16 mouse cellular contexts compared by ENCODE assay signal in genomic region chrX:162728228-162728627, GRCm38 (mm10). TPM values are rescaled to one million over a fixed set of nuclear protein-coding genes. Genes with fewer than 3 reads are reported as not detected.
DNase-seq lines count a peak whose midpoint lies in the region; ATAC-seq and TF ChIP-seq lines count a peak whose summit lies in the region.
"Had no signal": no experiment of that assay in that cellular context is flagged by ENCODE, and none has a peak within 500 bp of the region (broad histone marks: within the 10 kb centered on the region; RNA-seq: fewer than 3 reads in every experiment).

No protein-coding gene starts in this region.

- H3K27me3 ChIP-seq in forebrain, embryonic 16.5 days (replicated peaks; ENCODE audit: control insufficient read depth, insufficient read depth, low read length), result no peaks in the 10 kb centered on the region
- H3K27me3 ChIP-seq in forebrain, embryonic 12.5 days, result peaks cover 12% of the 10 kb centered on the region
- H3K27me3 ChIP-seq in kidney, embryonic 16.5 days (ENCODE audit: insufficient read depth, low read length), result no peaks in the 10 kb centered on the region
- H3K27me3 ChIP-seq in liver, embryonic 12.5 days (replicated peaks), result no peaks in the 10 kb centered on the region
- H3K27me3 ChIP-seq: embryonic facial prominence, embryonic 15.5 days; intestine, embryonic 15.5 days had no signal

- H3K9me3 ChIP-seq in forebrain, embryonic 16.5 days (ENCODE audit: control insufficient read depth, low read length), result no peaks in the 10 kb centered on the region
- H3K9me3 ChIP-seq in forebrain, embryonic 12.5 days, result no peaks in the 10 kb centered on the region
- H3K9me3 ChIP-seq in kidney, embryonic 16.5 days (ENCODE audit: low read length), result no peaks in the 10 kb centered on the region
- no peaks in the 10 kb centered on the region for H3K9me3 ChIP-seq in liver, embryonic 12.5 days (replicated peaks)
- H3K9me3 ChIP-seq: embryonic facial prominence, embryonic 15.5 days; intestine, embryonic 15.5 days had no signal

- no peak overlapping the region for H3K9ac ChIP-seq in forebrain, embryonic 16.5 days (replicated peaks; ENCODE audit: low read depth, low read length)
- no peak overlapping the region for H3K9ac ChIP-seq in forebrain, embryonic 12.5 days
- no peak overlapping the region for H3K9ac ChIP-seq in kidney, embryonic 16.5 days (replicated peaks; ENCODE audit: low read length)
- no peak overlapping the region for H3K9ac ChIP-seq in liver, embryonic 12.5 days
- H3K9ac ChIP-seq: embryonic facial prominence, embryonic 15.5 days; intestine, embryonic 15.5 days had no signal

- DNase-seq in kidney, postnatal 36 days, result no peak
- peak; percentile 51 for DNase-seq in brain, embryonic 14.5 days (ENCODE audit: low read depth)
- DNase-seq in urinary bladder, postnatal 36 days (ENCODE audit: low spot score in 2 of 2), result no peak
- DNase-seq in adipocyte (ENCODE audit: low spot score), result no peak
- DNase-seq: adrenal gland, adult 2 months; cerebellum, postnatal 10 days; heart, postnatal 10 days; lung, postnatal 10 days; thymus, postnatal 4 days had no signal

- no peaks in the 10 kb centered on the region for H3K4me1 ChIP-seq in forebrain, embryonic 16.5 days (replicated peaks; ENCODE audit: control insufficient read depth, insufficient read depth, low read length)
- H3K4me1 ChIP-seq in forebrain, embryonic 12.5 days, result no peaks in the 10 kb centered on the region; the same call in 1 of the 2 replicates
- H3K4me1 ChIP-seq in kidney, embryonic 16.5 days (ENCODE audit: insufficient read depth, low read length), result 0 out of 2 replicates have a peak, but pooled peaks cover 3% of the 10 kb centered on the region
- H3K4me1 ChIP-seq in liver, embryonic 12.5 days, result peaks cover 17% of the 10 kb centered on the region
- H3K4me1 ChIP-seq: embryonic facial prominence, embryonic 15.5 days; intestine, embryonic 15.5 days had no signal

- H3K27ac ChIP-seq in forebrain, embryonic 16.5 days (ENCODE audit: low read length), result no peak overlapping the region
- H3K27ac ChIP-seq in forebrain, embryonic 12.5 days, result no peak overlapping the region
- no peak overlapping the region; the same call in 1 of the 2 replicates for H3K27ac ChIP-seq in kidney, embryonic 16.5 days (ENCODE audit: low read length)
- peak overlapping the region; percentile 54; the same call in 1 of the 2 replicates for H3K27ac ChIP-seq in liver, embryonic 12.5 days
- H3K27ac ChIP-seq: embryonic facial prominence, embryonic 15.5 days; intestine, embryonic 15.5 days; stomach, postnatal 0 days had no signal

- ATAC-seq in forebrain, embryonic 16.5 days, result peak; percentile 31; the same call in 1 of the 2 replicates
- no peak; the same call in 1 of the 2 replicates for ATAC-seq in forebrain, embryonic 12.5 days (ENCODE audit: low FRiP score)
- ATAC-seq in kidney, embryonic 16.5 days (ENCODE audit: low FRiP score, low TSS enrichment), result peak; percentile 63; the same call in 1 of the 2 replicates
- peak; percentile 70 for ATAC-seq in liver, embryonic 12.5 days

- no peak overlapping the region for H3K4me3 ChIP-seq in forebrain, embryonic 16.5 days (replicated peaks; ENCODE audit: low read length)
- H3K4me3 ChIP-seq in forebrain, embryonic 12.5 days (replicated peaks), result no peak overlapping the region
- no peak overlapping the region for H3K4me3 ChIP-seq in kidney, embryonic 16.5 days (ENCODE audit: low read length)
- H3K4me3 ChIP-seq in liver, embryonic 12.5 days, result no peak overlapping the region
- H3K4me3 ChIP-seq: embryonic facial prominence, embryonic 15.5 days; intestine, embryonic 15.5 days had no signal

- H3K36me3 ChIP-seq in forebrain, embryonic 16.5 days (ENCODE audit: control insufficient read depth, insufficient read depth), result no peaks in the 10 kb centered on the region
- H3K36me3 ChIP-seq in forebrain, embryonic 12.5 days (replicated peaks), result no peaks in the 10 kb centered on the region
- no peaks in the 10 kb centered on the region for H3K36me3 ChIP-seq in kidney, embryonic 16.5 days (ENCODE audit: insufficient read depth, low read length)
- no peaks in the 10 kb centered on the region for H3K36me3 ChIP-seq in liver, embryonic 12.5 days
- H3K36me3 ChIP-seq: embryonic facial prominence, embryonic 15.5 days; intestine, embryonic 15.5 days had no signal

- no peak overlapping the region for H3K4me2 ChIP-seq in forebrain, embryonic 16.5 days (ENCODE audit: low read length)
- H3K4me2 ChIP-seq in forebrain, embryonic 12.5 days, result no peak overlapping the region
- H3K4me2 ChIP-seq in kidney, embryonic 16.5 days (replicated peaks; ENCODE audit: low read depth, low read length), result no peak overlapping the region
- peak overlapping the region; percentile 54 for H3K4me2 ChIP-seq in liver, embryonic 12.5 days
- H3K4me2 ChIP-seq: embryonic facial prominence, embryonic 15.5 days; intestine, embryonic 15.5 days had no signal

- TF ChIP-seq CTCF in brain, embryonic 14.5 days (IDR thresholded peaks at IDR 0.05; ENCODE audit: borderline replicate concordance, extremely low read depth, insufficient read depth, insufficient read length), result no peak

- WGBS in forebrain, embryonic 16.5 days, result 25% methylated on average over 7 of the region's 7 CpGs
- WGBS in forebrain, embryonic 12.5 days, result 40% methylated on average over 7 of the region's 7 CpGs
- 45% methylated on average over 7 of the region's 7 CpGs for WGBS in kidney, embryonic 16.5 days
- 36% methylated on average over 7 of the region's 7 CpGs for WGBS in liver, embryonic 12.5 days (ENCODE audit: insufficient replicate concordance)

- TF ChIP-seq POLR2A in brain, embryonic 14.5 days (IDR thresholded peaks at IDR 0.05; ENCODE audit: borderline replicate concordance, extremely low read depth, insufficient read depth, insufficient read length, poor library complexity, severe bottlenecking), result no peak

RNA-seq across cellular contexts. Expression of gene Rbbp7, which starts 32.0 kb away (rescaled TPM):
- 231 and 261 TPM in 2 replicates for polyA plus RNA-seq in forebrain, embryonic 16.5 days (2015; fragmentation: Nextera tagmentation; extraction: Ambion mirVana)
- 281 and 291 TPM in 2 replicates for polyA plus RNA-seq in forebrain, embryonic 12.5 days (2016; fragmentation: Nextera tagmentation; extraction: Ambion mirVana)
- 572 and 599 TPM in 2 replicates for polyA plus RNA-seq in kidney, embryonic 16.5 days (2015; fragmentation: Nextera tagmentation; extraction: Ambion mirVana)
- polyA plus RNA-seq in brain, embryonic 14.5 days (2012; rRNA removed), result 113 and 119 TPM in 2 replicates
- 289 and 294 TPM in 2 replicates for polyA plus RNA-seq in liver, embryonic 12.5 days (2016; fragmentation: Nextera tagmentation; extraction: Ambion mirVana)
